Mouse (Mus musculus) frontal cortex, adult 2 months (tissue): ENCODE data around the gene Myog. TPM values are rescaled to one million over a fixed set of nuclear protein-coding genes. Genes with fewer than 3 reads are reported as not detected.

ENCODE experiments used
- polyA plus RNA-seq: library from polyadenylated mRNA; depleted of rRNA; stranded (reverse); fragments of >200 nt; gene quantifications from 2 replicates; pipeline ENCODE4 v1.2.3, GENCODE M21; 2012; rRNA removed

The Myog gene
- polyA plus RNA-seq, 1 experiment = 0.14 TPM

Other genes with a start within 250 kb of the Myog start
- gene Btg2, start 210.9 kb upstream of the Myog start, polyA plus RNA-seq = 18.8 and 32.5 TPM in 2 replicates
- 0.22 and 0.23 TPM in 2 replicates for gene Chit1, start 178.7 kb upstream of the Myog start, polyA plus RNA-seq
- gene Chil1, start 107.8 kb upstream of the Myog start, polyA plus RNA-seq = 23.1 and 23.6 TPM in 2 replicates
- 0.50 and 1.0 TPM in 2 replicates for gene Mybph, start 96.5 kb upstream of the Myog start, polyA plus RNA-seq
- gene Adora1, start 54.6 kb upstream of the Myog start, polyA plus RNA-seq = 87.1 and 88.6 TPM in 2 replicates
- 49.4 TPM in 2 replicates for gene Ppfia4, start 42.9 kb downstream of the Myog start, polyA plus RNA-seq
- gene Tmem183a, start 72.0 kb downstream of the Myog start, polyA plus RNA-seq = 54.0 and 62.4 TPM in 2 replicates
- not detected in 2 replicates for gene 4933406M09Rik, start 96.0 kb downstream of the Myog start, polyA plus RNA-seq
- gene Cyb5r1, start 115.6 kb downstream of the Myog start, polyA plus RNA-seq = 14.0 and 15.9 TPM in 2 replicates
- 60.4 and 64.3 TPM in 2 replicates for gene Adipor1, start 125.4 kb downstream of the Myog start, polyA plus RNA-seq
- 26.5 and 28.4 TPM in 2 replicates for gene Klhl12, start 165.5 kb downstream of the Myog start, polyA plus RNA-seq
- gene Rabif, start 204.7 kb downstream of the Myog start, polyA plus RNA-seq = 28.2 and 29.4 TPM in 2 replicates